Mouse (Mus musculus): ENCODE measurements around the gene Mutyh. TPM values are rescaled to one million over a fixed set of nuclear protein-coding genes. Genes with fewer than 3 reads are reported as not detected.

Mutyh gene
- polyA plus RNA-seq, 1 experiment from 2014 or later: 1.7 TPM

DNA sequence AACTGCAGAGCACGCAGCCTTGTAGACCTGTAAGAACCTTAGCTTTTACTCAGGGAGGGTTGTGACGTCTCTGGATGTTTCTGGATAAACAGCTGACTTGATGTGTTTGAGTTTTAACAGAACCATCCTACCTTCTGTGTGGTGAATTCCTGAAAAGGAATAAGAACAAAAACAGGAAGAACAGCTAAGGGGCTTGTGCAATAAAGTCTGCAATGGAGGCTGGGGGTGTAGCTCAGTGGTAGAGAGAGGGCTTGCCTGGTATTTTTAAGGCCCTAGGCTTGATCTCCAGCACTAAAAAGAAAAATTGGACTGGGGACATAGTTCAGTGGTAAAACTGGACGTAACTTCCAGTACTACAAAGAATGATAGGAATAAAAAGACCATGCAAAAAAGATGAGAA lies 30.4 kb upstream of the Mutyh start:
- Histone ChIP-seq H3K4me1 (ENCODE audit: insufficient read depth) (no peaks in the 10 kb centered on the region), H3K27ac (ENCODE audit: low read depth) (no peak overlapping the region), H3K27me3 (ENCODE audit: insufficient read depth, low read length) (no peaks in the 10 kb centered on the region), H3K9me3 (ENCODE audit: low read length) (no peaks in the 10 kb centered on the region), H3K4me3 (ENCODE audit: low read depth, low read length) (no peak overlapping the region), H3K36me3 (replicated peaks; ENCODE audit: insufficient read depth, low read length) (no peaks in the 10 kb centered on the region; the same call in 1 of the 2 replicates), H3K4me2 (ENCODE audit: low read depth, low read length) (no peak overlapping the region), H3K9ac (replicated peaks) (no peak overlapping the region)
- no peak for TF ChIP-seq CTCF (IDR thresholded peaks at IDR 0.05; ENCODE audit: low read depth)
- TF ChIP-seq EP300 (IDR thresholded peaks at IDR 0.05; ENCODE audit: low read depth): no peak
- DNase-seq: no peak
- WGBS (ENCODE audit: insufficient replicate concordance): 74% methylated on average over 3 of the region's 3 CpGs
- ATAC-seq: no peak

DNA sequence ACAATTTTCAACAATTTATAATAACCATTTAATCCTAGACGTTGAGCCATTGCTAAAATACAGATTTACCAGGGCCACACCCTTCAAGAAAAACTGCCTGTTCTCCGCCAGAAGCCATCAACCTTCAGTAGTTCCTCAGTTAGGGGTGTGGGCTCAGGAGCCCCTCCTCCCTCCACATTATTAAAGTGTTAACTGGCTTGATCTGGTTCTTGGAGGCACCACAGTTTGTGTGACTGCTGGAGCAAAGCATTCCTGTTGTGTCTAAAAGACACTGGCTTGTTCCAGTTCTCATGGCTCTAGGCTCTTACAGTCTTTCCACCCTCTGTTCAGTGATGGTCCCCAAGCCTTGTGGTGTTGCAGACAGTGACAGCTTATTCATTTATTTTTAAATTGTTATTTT lies 27.0 kb upstream of the Mutyh start:
- no peaks in the 10 kb centered on the region for H3K36me3 ChIP-seq (replicated peaks; ENCODE audit: insufficient read depth, low read length)
- no peak overlapping the region for H3K9ac ChIP-seq (replicated peaks)
- no peak for ATAC-seq
- no peak overlapping the region for H3K4me2 ChIP-seq (ENCODE audit: low read depth, low read length)
- no peaks in the 10 kb centered on the region for H3K27me3 ChIP-seq (ENCODE audit: insufficient read depth, low read length)
- no peak overlapping the region for H3K4me3 ChIP-seq (ENCODE audit: low read depth, low read length)
- H3K27ac ChIP-seq (ENCODE audit: low read depth): no peak overlapping the region
- no peaks in the 10 kb centered on the region for H3K4me1 ChIP-seq (ENCODE audit: insufficient read depth)
- TF ChIP-seq CTCF (IDR thresholded peaks at IDR 0.05; ENCODE audit: low read depth) (no peak), EP300 (IDR thresholded peaks at IDR 0.05; ENCODE audit: low read depth) (no peak)
- no peaks in the 10 kb centered on the region for H3K9me3 ChIP-seq (ENCODE audit: low read length)
- 62% methylated on average over 2 of the region's 2 CpGs for WGBS (ENCODE audit: insufficient replicate concordance)
- no peak for DNase-seq

DNA sequence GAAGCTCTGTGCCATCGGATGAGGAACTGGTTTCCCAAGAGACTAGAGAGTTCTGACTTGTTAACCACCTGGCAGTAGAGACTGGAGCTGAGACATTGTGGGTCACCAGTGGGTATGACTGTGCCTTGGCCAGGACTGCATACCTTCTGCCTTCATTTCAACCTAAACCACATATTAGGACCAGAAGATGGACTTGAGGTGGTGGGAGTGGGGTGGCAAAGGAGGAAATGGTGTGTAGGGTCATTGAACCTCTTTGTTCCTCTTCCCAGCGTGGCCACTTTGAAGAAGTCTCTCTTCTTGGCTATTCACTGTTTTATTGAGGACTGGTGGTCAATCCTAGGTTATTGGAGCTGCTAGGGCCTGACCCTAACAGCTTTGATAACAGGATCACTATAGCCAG lies 26.2 kb upstream of the Mutyh start:
- no peak overlapping the region for H3K9ac ChIP-seq (replicated peaks)
- no peak for ATAC-seq
- WGBS (ENCODE audit: insufficient replicate concordance): 57% methylated on average over 2 of the region's 2 CpGs

DNA sequence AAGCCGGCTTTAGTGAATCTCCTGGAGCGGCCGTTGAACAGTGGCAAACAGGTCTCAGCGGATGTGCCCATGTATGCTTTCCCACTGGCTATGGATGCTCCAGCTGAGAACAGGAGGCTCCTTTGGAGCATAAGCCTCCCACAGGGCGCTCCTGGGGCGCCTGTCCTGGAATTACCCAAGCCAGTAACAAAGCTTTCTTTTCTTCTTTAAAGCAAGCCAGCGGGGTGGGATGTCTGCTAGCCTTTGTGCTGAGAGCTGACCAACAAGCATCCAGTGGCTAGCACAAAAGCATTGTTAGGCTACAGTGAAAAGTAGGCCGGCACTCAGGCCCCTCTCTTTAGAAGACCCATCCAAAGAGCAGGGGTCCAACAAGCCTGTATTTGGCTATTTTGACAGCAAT lies 25.4 kb upstream of the Mutyh start:
- Histone ChIP-seq H3K4me3 (ENCODE audit: low read depth, low read length) (no peak overlapping the region), H3K4me1 (ENCODE audit: insufficient read depth) (no peaks in the 10 kb centered on the region), H3K27me3 (ENCODE audit: insufficient read depth, low read length) (no peaks in the 10 kb centered on the region), H3K36me3 (replicated peaks; ENCODE audit: insufficient read depth, low read length) (no peaks in the 10 kb centered on the region), H3K4me2 (ENCODE audit: low read depth, low read length) (no peak overlapping the region), H3K27ac (ENCODE audit: low read depth) (no peak overlapping the region), H3K9ac (replicated peaks) (no peak overlapping the region), H3K9me3 (ENCODE audit: low read length) (no peaks in the 10 kb centered on the region)
- TF ChIP-seq EP300 (IDR thresholded peaks at IDR 0.05; ENCODE audit: low read depth) (no peak), CTCF (IDR thresholded peaks at IDR 0.05; ENCODE audit: low read depth) (no peak)
- ATAC-seq (no peak), DNase-seq (no peak)
- 69% methylated on average over 8 of the region's 8 CpGs for WGBS (ENCODE audit: insufficient replicate concordance)

More for the DNA sequence above, 26.2 kb upstream of the Mutyh start:
- no peak overlapping the region for H3K4me2 ChIP-seq (ENCODE audit: low read depth, low read length)
- no peak overlapping the region for H3K4me3 ChIP-seq (ENCODE audit: low read depth, low read length)
- TF ChIP-seq CTCF (IDR thresholded peaks at IDR 0.05; ENCODE audit: low read depth) (no peak), EP300 (IDR thresholded peaks at IDR 0.05; ENCODE audit: low read depth) (no peak)
- H3K36me3 ChIP-seq (replicated peaks; ENCODE audit: insufficient read depth, low read length): no peaks in the 10 kb centered on the region
- no peak overlapping the region for H3K27ac ChIP-seq (ENCODE audit: low read depth)
- no peaks in the 10 kb centered on the region for H3K4me1 ChIP-seq (ENCODE audit: insufficient read depth)
- no peak for DNase-seq
- H3K9me3 ChIP-seq (ENCODE audit: low read length): no peaks in the 10 kb centered on the region
- no peaks in the 10 kb centered on the region for H3K27me3 ChIP-seq (ENCODE audit: insufficient read depth, low read length)

DNA sequence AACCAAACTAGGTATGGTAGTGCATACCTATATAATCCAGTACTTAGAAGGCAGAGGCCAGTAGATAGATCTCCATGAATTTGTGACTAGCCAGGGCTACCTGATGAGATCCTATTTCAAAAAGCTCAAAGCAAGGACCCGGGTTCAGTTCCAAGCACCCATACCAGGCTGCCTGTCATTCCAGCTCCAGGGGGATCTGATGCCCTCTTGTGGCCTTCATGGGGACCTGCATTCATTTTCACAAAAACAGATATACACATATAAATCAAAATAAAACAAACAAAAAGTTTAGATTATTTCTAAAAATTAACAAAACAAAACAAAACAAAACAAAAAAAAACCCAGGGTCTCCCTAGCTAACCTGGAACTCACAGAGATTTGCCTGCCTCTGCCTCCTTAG lies 20.9 kb upstream of the Mutyh start:
- Histone ChIP-seq H3K4me3 (ENCODE audit: low read depth, low read length) (no peak overlapping the region), H3K4me1 (ENCODE audit: insufficient read depth) (no peaks in the 10 kb centered on the region; the same call in 1 of the 2 replicates), H3K27ac (ENCODE audit: low read depth) (no peak overlapping the region), H3K9me3 (ENCODE audit: low read length) (no peaks in the 10 kb centered on the region), H3K27me3 (ENCODE audit: insufficient read depth, low read length) (no peaks in the 10 kb centered on the region), H3K4me2 (ENCODE audit: low read depth, low read length) (no peak overlapping the region), H3K36me3 (replicated peaks; ENCODE audit: insufficient read depth, low read length) (no peaks in the 10 kb centered on the region), H3K9ac (replicated peaks) (no peak overlapping the region)
- TF ChIP-seq EP300 (IDR thresholded peaks at IDR 0.05; ENCODE audit: low read depth) (no peak), CTCF (IDR thresholded peaks at IDR 0.05; ENCODE audit: low read depth) (peak; percentile 46)
- DNase-seq (no peak), ATAC-seq (no peak)
- WGBS (ENCODE audit: insufficient replicate concordance): 90% methylated on average over 1 of the region's 1 CpGs

DNA sequence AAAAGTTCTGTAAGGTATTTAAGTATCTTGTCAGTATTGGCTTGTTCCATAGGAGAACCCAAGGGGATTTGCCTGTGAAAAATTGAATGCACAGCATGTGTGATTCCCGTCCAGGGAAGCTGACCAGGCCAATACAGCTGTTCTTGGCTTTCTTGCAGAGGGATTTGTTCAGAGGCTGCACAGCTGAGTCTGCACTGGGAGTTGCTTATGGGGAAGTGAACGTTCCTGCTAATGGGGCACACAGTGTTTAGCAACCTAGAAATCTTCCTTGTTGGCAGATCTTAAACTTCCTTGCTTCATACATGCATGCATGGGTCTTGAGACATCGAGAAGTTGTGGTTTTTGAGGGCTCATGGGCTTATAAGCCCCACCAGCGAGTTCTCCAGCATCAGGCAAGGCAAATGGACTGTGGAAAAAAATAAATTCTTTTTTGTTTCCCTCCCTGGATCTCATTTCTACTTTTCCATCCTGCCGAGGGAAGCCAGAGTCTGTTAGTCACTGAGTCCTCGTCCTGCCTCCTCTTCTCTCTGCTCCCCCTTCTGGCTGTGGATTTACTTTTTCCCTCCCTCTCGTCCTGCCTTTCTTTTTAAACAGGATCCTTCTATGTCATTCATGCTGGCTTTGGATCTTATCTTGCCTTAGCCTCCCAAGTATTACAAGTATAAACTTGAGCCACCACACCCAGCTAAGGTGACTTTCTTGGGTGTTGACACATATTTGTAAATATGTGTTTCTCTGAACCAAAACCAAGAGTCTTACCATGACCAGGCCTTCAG lies 19.4 kb upstream of the Mutyh start:
- Histone ChIP-seq H3K27ac (ENCODE audit: low read depth) (peak overlapping the region; percentile 41), H3K9ac (replicated peaks) (no peak overlapping the region), H3K4me1 (ENCODE audit: insufficient read depth) (no peaks in the 10 kb centered on the region; the same call in 1 of the 2 replicates), H3K4me3 (ENCODE audit: low read depth, low read length) (no peak overlapping the region), H3K4me2 (ENCODE audit: low read depth, low read length) (peak overlapping the region; percentile 3; the same call in 1 of the 2 replicates), H3K9me3 (ENCODE audit: low read length) (no peaks in the 10 kb centered on the region), H3K27me3 (ENCODE audit: insufficient read depth, low read length) (no peaks in the 10 kb centered on the region), H3K36me3 (replicated peaks; ENCODE audit: insufficient read depth, low read length) (no peaks in the 10 kb centered on the region)
- ATAC-seq: peak; percentile 35
- peak; percentile 27 for DNase-seq
- 30% methylated on average over 7 of the region's 7 CpGs for WGBS (ENCODE audit: insufficient replicate concordance)
- TF ChIP-seq EP300 (IDR thresholded peaks at IDR 0.05; ENCODE audit: low read depth) (no peak), CTCF (IDR thresholded peaks at IDR 0.05; ENCODE audit: low read depth) (peak; percentile 14; the same call in 1 of the 2 replicates)
